Mouse (Mus musculus): ENCODE measurements around the gene Btbd3. TPM values are rescaled to one million over a fixed set of nuclear protein-coding genes. Genes with fewer than 3 reads are reported as not detected.

Btbd3 gene
- polyA plus RNA-seq, 1 experiment from 2014 or later: 13.8 TPM

- no peaks in the 10 kb centered on the region for H3K27me3 ChIP-seq (ENCODE audit: insufficient read depth, poor library complexity, severe bottlenecking)
- no peak overlapping the region for H3K4me3 ChIP-seq
- 63% methylated on average over 5 of the region's 5 CpGs for WGBS
- H3K4me1 ChIP-seq (replicated peaks): peaks cover 46% of the 10 kb centered on the region
- no peaks in the 10 kb centered on the region for H3K9me3 ChIP-seq
- no peak overlapping the region for H3K27ac ChIP-seq
- no peak for DNase-seq (ENCODE audit: low spot score)
- no peaks in the 10 kb centered on the region for H3K36me3 ChIP-seq
Observed at GRCm38 (mm10) chr2:138266679-138267078, 10.3 kb downstream of the Btbd3 start.

GRCm38 (mm10) chr2:138267852-138268513, 11.6 kb downstream of the Btbd3 start:
- 71% methylated on average over 4 of the region's 4 CpGs for WGBS
- H3K27me3 ChIP-seq (ENCODE audit: insufficient read depth, poor library complexity, severe bottlenecking): no peaks in the 10 kb centered on the region
- no peaks in the 10 kb centered on the region for H3K36me3 ChIP-seq
- H3K9me3 ChIP-seq: no peaks in the 10 kb centered on the region
- no peak overlapping the region for H3K4me3 ChIP-seq
- H3K4me1 ChIP-seq (replicated peaks): peaks cover 46% of the 10 kb centered on the region
- no peak for DNase-seq (ENCODE audit: low spot score)
- H3K27ac ChIP-seq: no peak overlapping the region

DNA sequence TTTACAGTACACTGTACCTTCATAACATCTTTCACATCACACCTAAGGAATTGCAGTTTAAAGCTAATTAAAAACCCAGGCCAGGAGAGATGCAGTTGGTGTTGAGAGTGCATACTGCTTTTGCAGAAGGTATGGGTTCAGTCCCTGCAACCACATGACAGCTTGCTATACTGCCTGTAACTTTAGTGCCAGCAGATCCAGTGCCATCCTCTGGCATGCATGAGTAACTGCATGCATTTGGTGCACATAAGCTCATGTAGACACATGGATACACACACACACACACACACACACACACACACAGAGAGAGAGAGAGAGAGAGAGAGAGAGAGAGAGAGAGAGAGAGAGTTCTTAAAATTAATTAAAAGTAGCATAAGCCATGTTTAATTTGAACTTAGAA, 13.0 kb downstream of the Btbd3 start:
- Histone ChIP-seq H3K4me1 (replicated peaks) (peaks cover 45% of the 10 kb centered on the region), H3K36me3 (no peaks in the 10 kb centered on the region), H3K4me3 (no peak overlapping the region), H3K27me3 (ENCODE audit: insufficient read depth, poor library complexity, severe bottlenecking) (no peaks in the 10 kb centered on the region), H3K9me3 (no peaks in the 10 kb centered on the region), H3K27ac (no peak overlapping the region)
- no peak for DNase-seq (ENCODE audit: low spot score)

- no peak overlapping the region for H3K4me3 ChIP-seq
- DNase-seq (ENCODE audit: low spot score): no peak
- H3K27ac ChIP-seq: no peak overlapping the region
- no peaks in the 10 kb centered on the region for H3K36me3 ChIP-seq
- peaks cover 29% of the 10 kb centered on the region for H3K4me1 ChIP-seq (replicated peaks)
- 91% methylated on average over 9 of the region's 9 CpGs for WGBS
- H3K9me3 ChIP-seq: no peaks in the 10 kb centered on the region
- no peaks in the 10 kb centered on the region for H3K27me3 ChIP-seq (ENCODE audit: insufficient read depth, poor library complexity, severe bottlenecking)
Observed at GRCm38 (mm10) chr2:138273404-138274073, 17.2 kb downstream of the Btbd3 start.

- Histone ChIP-seq H3K4me1 (replicated peaks) (peaks cover 35% of the 10 kb centered on the region), H3K27ac (no peak overlapping the region), H3K4me3 (no peak overlapping the region), H3K36me3 (no peaks in the 10 kb centered on the region), H3K27me3 (ENCODE audit: insufficient read depth, poor library complexity, severe bottlenecking) (no peaks in the 10 kb centered on the region), H3K9me3 (no peaks in the 10 kb centered on the region)
- no peak for DNase-seq (ENCODE audit: low spot score)
- WGBS: 82% methylated on average over 5 of the region's 5 CpGs
Observed at GRCm38 (mm10) chr2:138274086-138274485, 17.7 kb downstream of the Btbd3 start.

DNA sequence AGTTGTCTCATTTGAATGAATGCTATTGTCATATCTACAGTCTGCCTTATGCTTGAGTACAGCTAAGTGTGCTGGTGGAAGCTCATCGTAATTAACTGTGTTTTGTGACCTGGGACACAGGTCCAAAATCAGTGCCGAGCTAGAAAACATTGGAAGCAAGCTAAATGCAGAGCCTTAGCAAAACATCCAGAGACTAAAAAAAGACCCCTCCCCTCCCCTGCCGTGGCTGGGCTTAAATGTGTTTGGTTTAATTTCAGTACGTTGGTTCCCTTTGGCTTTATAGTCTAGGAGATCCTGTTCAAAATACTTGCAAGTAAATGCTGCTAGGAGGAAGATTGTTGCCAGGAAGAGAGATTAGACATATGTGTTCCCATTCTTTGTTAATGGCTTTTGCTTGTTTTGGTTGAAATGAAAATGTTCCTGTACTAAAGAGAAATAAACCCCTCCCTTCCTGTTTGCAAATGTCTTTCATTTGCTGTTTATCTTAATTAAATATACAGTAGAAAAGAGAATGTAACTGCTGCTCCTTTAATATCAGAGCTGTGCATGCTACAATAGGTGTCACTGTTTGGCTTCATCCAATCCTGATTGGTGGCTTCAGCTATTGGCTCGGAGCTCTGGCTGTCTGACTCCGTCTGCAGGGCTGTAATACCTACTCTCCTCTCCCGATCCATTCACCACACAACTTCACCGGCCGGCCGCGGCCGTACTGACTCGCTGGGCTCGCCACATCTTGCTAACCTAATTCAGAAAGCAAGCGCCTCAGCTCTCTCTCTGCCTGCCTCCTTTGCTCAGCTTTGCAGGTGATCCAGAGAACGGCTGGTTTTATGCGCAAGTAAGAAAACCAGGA, 21.7 kb downstream of the Btbd3 start:
- Histone ChIP-seq H3K4me1 (replicated peaks) (peaks cover 49% of the 10 kb centered on the region), H3K27me3 (ENCODE audit: insufficient read depth, poor library complexity, severe bottlenecking) (no peaks in the 10 kb centered on the region), H3K36me3 (peaks cover 22% of the 10 kb centered on the region), H3K27ac (peak overlapping the region; percentile 56; the same call in 1 of the 2 replicates), H3K9me3 (no peaks in the 10 kb centered on the region), H3K4me3 (peak overlapping the region; percentile 38)
- WGBS: 23% methylated on average over 17 of the region's 17 CpGs
- DNase-seq (ENCODE audit: low spot score): peak; percentile 53

DNA sequence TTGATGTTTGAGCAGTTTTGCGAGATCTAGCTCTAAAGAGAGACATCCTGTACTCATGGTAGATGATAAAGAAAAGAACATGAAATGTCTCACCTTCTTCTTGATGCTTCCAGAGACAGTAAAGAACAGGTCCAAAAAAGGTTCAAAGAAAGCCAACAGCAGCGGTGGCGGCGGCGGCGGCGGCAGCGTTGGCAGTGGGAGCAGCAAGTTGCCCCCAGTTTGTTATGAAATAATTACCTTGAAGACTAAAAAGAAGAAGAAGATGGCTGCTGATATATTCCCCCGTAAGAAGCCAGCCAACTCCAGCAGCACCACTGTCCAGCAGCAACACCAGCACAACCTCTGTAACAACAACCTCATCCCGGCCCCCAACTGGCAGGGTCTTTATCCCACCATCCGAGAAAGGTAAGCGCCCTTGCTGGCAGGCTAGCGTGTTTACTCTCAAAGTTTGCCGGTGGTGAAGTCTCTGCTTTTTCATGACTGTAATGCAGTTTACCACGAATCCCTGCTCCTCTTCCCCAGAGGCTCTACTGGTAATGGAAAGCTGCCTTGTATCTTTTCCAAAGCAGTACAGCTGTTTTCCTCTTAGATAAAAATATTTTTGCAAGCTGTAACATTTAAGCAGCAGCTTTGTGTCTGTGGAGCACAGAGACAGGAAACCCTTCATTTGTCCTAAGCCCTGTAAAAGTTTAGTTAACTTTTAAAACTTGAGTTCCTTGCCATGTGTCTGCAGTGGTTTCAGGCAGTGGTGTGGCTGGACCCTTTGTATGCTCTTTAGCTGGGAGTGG, 22.7 kb downstream of the Btbd3 start:
- Histone ChIP-seq H3K4me3 (peak overlapping the region; percentile 38; the same call in 1 of the 2 replicates), H3K9me3 (no peaks in the 10 kb centered on the region), H3K36me3 (peaks cover 32% of the 10 kb centered on the region), H3K27ac (peak overlapping the region; percentile 56; the same call in 1 of the 2 replicates), H3K4me1 (replicated peaks) (peaks cover 45% of the 10 kb centered on the region), H3K27me3 (ENCODE audit: insufficient read depth, poor library complexity, severe bottlenecking) (no peaks in the 10 kb centered on the region)
- no peak for DNase-seq (ENCODE audit: low spot score)
- WGBS: 67% methylated on average over 15 of the region's 15 CpGs

GRCm38 (mm10) chr2:138279641-138280040, 23.3 kb downstream of the Btbd3 start:
- no peak for DNase-seq (ENCODE audit: low spot score)
- H3K4me1 ChIP-seq (replicated peaks): peaks cover 43% of the 10 kb centered on the region
- H3K27me3 ChIP-seq (ENCODE audit: insufficient read depth, poor library complexity, severe bottlenecking): no peaks in the 10 kb centered on the region
- H3K36me3 ChIP-seq: peaks cover 38% of the 10 kb centered on the region
- H3K27ac ChIP-seq: no peak overlapping the region
- 52% methylated on average over 11 of the region's 11 CpGs for WGBS
- peak overlapping the region; percentile 20; the same call in 1 of the 2 replicates for H3K4me3 ChIP-seq
- H3K9me3 ChIP-seq: no peaks in the 10 kb centered on the region

DNA sequence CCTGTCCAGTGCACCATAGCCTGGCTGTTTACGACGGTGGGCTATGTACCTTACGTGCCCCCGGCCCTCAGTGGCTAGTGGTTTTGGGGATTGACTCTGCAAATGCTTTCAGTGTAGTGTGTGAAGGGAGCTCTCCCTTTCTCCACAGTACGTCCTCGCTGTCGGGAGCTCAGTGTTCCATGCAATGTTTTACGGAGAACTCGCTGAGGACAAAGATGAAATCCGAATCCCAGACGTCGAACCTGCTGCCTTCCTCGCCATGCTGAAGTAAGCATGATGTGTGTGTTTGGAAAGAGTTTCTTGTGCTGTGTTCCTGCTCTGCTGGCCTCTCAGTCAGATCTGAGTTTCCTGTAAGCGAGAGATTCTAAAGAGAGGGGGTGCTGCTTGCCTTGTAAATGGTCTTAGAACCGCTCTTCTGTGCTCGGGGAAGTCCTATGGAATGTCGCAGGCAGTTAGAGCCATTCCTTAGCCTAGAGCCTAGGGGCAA, 23.9 kb downstream of the Btbd3 start:
- Histone ChIP-seq H3K27ac (peak overlapping the region; percentile 47), H3K9me3 (no peaks in the 10 kb centered on the region), H3K27me3 (ENCODE audit: insufficient read depth, poor library complexity, severe bottlenecking) (no peaks in the 10 kb centered on the region), H3K4me1 (replicated peaks) (peaks cover 43% of the 10 kb centered on the region), H3K36me3 (peaks cover 44% of the 10 kb centered on the region), H3K4me3 (peak overlapping the region; percentile 20; the same call in 1 of the 2 replicates)
- WGBS: 62% methylated on average over 17 of the region's 17 CpGs
- no peak for DNase-seq (ENCODE audit: low spot score)

- Histone ChIP-seq H3K36me3 (peaks cover 58% of the 10 kb centered on the region), H3K27me3 (ENCODE audit: insufficient read depth, poor library complexity, severe bottlenecking) (no peaks in the 10 kb centered on the region), H3K4me1 (replicated peaks) (peaks cover 38% of the 10 kb centered on the region), H3K4me3 (no peak overlapping the region), H3K9me3 (0 out of 2 replicates have a peak, but pooled peaks cover 2% of the 10 kb centered on the region), H3K27ac (no peak overlapping the region)
- DNase-seq (ENCODE audit: low spot score): no peak
- WGBS: 92% methylated on average over 10 of the region's 10 CpGs
Observed at GRCm38 (mm10) chr2:138281550-138282201, 25.3 kb downstream of the Btbd3 start.

DNA sequence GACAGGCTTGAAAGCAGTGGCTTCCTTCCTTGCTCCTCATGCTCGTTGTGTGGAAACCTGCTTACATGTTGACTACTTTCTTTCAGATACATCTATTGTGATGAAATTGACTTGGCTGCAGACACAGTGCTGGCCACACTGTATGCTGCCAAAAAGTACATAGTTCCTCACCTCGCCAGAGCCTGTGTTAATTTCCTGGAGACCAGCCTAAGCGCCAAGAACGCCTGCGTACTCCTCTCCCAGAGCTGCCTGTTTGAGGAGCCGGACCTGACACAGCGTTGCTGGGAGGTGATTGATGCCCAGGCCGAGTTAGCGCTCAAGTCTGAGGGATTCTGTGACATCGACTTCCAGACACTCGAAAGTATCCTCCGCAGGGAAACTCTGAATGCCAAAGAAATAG, 27.0 kb downstream of the Btbd3 start:
- Histone ChIP-seq H3K27me3 (ENCODE audit: insufficient read depth, poor library complexity, severe bottlenecking) (no peaks in the 10 kb centered on the region), H3K36me3 (peaks cover 64% of the 10 kb centered on the region)
- 94% methylated on average over 12 of the region's 12 CpGs for WGBS

DNA sequence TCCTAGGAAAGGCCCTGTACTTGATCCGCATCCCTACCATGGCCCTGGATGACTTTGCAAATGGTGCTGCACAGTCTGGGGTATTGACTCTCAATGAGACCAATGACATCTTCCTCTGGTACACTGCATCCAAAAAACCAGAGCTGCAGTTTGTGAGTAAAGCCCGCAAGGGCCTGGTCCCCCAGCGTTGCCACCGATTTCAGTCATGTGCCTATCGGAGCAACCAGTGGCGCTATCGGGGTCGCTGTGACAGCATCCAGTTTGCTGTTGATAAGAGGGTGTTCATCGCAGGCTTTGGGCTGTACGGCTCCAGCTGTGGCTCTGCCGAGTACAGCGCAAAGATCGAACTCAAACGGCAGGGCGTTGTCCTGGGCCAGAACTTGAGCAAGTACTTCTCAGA, 27.5 kb downstream of the Btbd3 start:
- no peak overlapping the region for H3K4me3 ChIP-seq
- H3K36me3 ChIP-seq: peaks cover 64% of the 10 kb centered on the region
- no peaks in the 10 kb centered on the region for H3K27me3 ChIP-seq (ENCODE audit: insufficient read depth, poor library complexity, severe bottlenecking)
- H3K27ac ChIP-seq: no peak overlapping the region
- H3K4me1 ChIP-seq (replicated peaks): peaks cover 16% of the 10 kb centered on the region
- no peak for DNase-seq (ENCODE audit: low spot score)
- WGBS: 97% methylated on average over 15 of the region's 15 CpGs
- H3K9me3 ChIP-seq: 0 out of 2 replicates have a peak, but pooled peaks cover 2% of the 10 kb centered on the region

More for the DNA sequence above, 27.0 kb downstream of the Btbd3 start:
- Histone ChIP-seq H3K27ac (no peak overlapping the region), H3K9me3 (0 out of 2 replicates have a peak, but pooled peaks cover 2% of the 10 kb centered on the region), H3K4me3 (no peak overlapping the region), H3K4me1 (replicated peaks) (peaks cover 21% of the 10 kb centered on the region)
- no peak for DNase-seq (ENCODE audit: low spot score)

Data from hindbrain, embryonic 10.5 days (tissue).